Mouse (Mus musculus): Measurements from ENCODE around the gene Zfp697.
"Not testable (repeated sequence)": the region's sequence is repeated elsewhere in the genome, so short reads cannot be mapped to it uniquely, and the experiment has no call there.

GRCm38 (mm10) chr3:98563831-98564230, 181.6 kb downstream of the Zfp697 start:
- not testable (repeated sequence) for TF ChIP-seq POLR2A, CTCF (IDR thresholded peaks at IDR 0.05; ENCODE audit: insufficient read depth, low read depth, low read length)

Data from olfactory bulb, adult 2 months (tissue).